Mouse (Mus musculus): Measurements from ENCODE around the gene Kremen2.
"Not testable (repeated sequence)": the region's sequence is repeated elsewhere in the genome, so short reads cannot be mapped to it uniquely, and the experiment has no call there.

The Kremen2 gene

GRCm38 (mm10) chr17:23745301-23746251 lies at the start of gene Kremen2:
Gene Kremen2, minus strand, starts transcription at chr17:23745833.
- DNase-seq (ENCODE audit: low spot score), result no peak

DNA sequence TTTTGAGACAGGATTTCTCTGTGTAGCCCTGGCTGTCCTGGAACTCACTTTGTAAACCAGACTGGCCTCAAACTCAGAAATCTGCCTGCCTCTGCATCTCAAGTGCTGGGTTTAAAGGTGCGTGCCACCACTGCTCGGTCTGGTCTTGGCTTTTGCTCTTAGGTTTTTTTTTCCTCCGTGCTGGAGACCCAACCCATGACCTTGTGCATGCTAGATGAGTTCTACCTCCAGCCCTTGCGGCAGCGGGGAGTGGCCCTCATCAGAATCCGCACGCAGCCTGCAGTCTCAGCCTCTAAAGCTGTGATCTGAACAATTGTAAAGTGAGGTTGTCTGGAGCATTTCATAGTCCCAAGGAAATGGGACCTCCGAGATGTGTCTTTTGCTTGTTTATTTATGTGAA lies 49.7 kb upstream of the Kremen2 start:
- DNase-seq (ENCODE audit: low spot score), result no peak

DNA sequence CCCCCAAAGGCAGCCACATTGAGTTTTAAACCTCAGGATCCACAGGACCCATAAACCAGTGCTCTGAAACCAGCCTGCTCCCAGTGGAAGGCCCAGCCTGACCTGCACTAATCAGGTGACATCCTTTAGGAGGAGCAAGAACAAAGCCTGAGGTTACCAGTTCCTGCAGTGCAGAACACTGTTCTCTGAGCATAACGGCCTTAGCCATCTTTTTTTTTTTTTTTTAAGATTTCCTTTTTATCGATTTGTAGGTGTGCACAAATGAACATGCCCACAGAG lies 45.4 kb upstream of the Kremen2 start:
- no peak for DNase-seq (ENCODE audit: low spot score)

GRCm38 (mm10) chr17:23790269-23791078 lies 44.8 kb upstream of the Kremen2 start, which contains the start of gene Srrm2:
Gene Srrm2, plus strand, starts transcription at chr17:23790532.
- peak; percentile 58 for DNase-seq (ENCODE audit: low spot score)

- DNase-seq (ENCODE audit: low spot score), result no peak
Measured at GRCm38 (mm10) chr17:23789749-23790268, 44.2 kb upstream of the Kremen2 start.

DNA sequence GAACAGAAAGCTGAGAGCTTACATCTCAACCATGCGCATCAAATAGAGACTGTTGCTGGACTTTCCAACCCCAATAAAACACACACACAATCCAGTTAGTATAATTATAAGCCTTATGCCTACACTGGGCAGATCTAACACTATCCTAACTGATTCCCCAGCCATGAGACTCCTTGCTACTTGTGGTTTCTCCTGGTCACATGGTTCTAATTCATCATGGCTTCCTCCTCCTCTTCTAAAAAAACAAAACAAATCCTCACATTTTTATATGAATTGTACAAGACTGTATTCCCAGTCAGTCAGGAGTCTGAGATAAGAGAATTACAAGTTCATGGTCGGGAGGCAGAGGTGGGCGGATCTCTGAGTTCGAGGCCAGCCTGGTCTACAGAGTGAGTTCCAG lies 43.3 kb upstream of the Kremen2 start:
- DNase-seq (ENCODE audit: low spot score), result no peak

- DNase-seq (ENCODE audit: low spot score), result no peak
Measured at GRCm38 (mm10) chr17:23786510-23786931, 40.9 kb upstream of the Kremen2 start.

- DNase-seq (ENCODE audit: low spot score), result peak; percentile 62
Measured at GRCm38 (mm10) chr17:23785561-23786471, 40.2 kb upstream of the Kremen2 start, which contains the start of gene Flywch2. Gene Flywch2, minus strand, starts transcription at chr17:23786081.

DNA sequence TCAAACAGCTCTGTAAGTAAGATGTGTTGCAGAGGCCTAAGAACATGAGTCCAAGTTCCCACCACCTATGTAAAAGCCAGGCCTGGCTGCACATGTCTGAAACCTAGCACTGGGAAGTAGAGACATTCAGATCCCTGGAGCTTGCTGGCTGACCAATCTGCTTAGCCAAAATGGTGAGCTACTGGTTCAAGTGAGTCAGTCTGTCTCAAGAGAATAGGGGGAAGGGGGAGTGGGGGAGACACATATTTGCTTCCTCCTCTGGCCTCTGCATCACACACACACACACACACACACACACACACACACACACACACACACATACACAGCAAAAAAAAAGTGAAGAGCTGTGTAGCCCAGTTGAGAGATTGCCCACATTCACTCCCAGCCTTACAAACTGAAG lies 37.7 kb upstream of the Kremen2 start:
- no peak for DNase-seq (ENCODE audit: low spot score)

GRCm38 (mm10) chr17:23778447-23778846 lies 32.8 kb upstream of the Kremen2 start:
- DNase-seq (ENCODE audit: low spot score), result no peak

GRCm38 (mm10) chr17:23777141-23777540 lies 31.5 kb upstream of the Kremen2 start:
- no peak for DNase-seq (ENCODE audit: low spot score)

DNA sequence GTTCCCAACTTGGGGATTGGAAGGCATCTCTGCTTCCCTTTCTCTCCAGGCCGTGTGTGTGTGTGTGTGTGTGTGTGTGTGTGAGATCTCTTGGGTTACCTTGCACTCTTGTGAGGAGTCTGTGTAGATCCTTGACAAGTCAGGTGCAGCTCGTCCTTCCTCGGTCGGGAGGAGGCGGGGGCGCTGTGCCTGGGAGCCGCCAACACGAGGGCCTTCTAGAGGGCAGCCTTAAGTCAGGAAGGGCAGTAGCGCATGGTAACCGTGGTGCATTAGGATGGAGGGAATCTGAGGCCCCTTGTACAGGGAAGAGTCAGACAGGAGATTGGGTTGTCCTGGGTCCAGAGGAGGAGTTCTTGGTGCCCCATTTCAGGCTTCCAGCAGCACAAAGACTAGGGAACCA lies 30.6 kb upstream of the Kremen2 start:
- DNase-seq (ENCODE audit: low spot score), result no peak

GRCm38 (mm10) chr17:23774090-23774489 lies 28.5 kb upstream of the Kremen2 start:
- DNase-seq (ENCODE audit: low spot score), result peak; percentile 58

DNA sequence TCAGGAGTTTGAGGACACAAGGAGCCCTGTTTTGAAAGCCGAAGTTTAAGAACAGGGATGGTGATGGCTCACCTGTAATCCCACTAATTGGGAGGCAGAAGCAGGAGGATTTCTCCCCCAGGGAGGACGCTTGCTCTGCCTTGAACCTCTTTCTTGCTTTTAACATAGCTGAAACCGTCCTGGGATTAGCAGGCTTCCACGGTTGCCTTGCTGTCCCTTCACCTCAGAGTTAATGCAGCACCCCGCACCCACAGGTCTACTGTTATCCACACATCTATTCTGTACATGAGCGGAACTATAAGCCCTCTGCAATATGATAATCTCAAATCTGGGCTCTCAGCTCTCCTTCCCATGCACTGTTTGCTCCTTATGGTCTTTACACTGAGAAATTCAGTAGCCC lies 28.0 kb upstream of the Kremen2 start:
- no peak for DNase-seq (ENCODE audit: low spot score)

- not testable (repeated sequence) for DNase-seq (ENCODE audit: low spot score)
Measured at GRCm38 (mm10) chr17:23772219-23772556, 26.6 kb upstream of the Kremen2 start.

DNA sequence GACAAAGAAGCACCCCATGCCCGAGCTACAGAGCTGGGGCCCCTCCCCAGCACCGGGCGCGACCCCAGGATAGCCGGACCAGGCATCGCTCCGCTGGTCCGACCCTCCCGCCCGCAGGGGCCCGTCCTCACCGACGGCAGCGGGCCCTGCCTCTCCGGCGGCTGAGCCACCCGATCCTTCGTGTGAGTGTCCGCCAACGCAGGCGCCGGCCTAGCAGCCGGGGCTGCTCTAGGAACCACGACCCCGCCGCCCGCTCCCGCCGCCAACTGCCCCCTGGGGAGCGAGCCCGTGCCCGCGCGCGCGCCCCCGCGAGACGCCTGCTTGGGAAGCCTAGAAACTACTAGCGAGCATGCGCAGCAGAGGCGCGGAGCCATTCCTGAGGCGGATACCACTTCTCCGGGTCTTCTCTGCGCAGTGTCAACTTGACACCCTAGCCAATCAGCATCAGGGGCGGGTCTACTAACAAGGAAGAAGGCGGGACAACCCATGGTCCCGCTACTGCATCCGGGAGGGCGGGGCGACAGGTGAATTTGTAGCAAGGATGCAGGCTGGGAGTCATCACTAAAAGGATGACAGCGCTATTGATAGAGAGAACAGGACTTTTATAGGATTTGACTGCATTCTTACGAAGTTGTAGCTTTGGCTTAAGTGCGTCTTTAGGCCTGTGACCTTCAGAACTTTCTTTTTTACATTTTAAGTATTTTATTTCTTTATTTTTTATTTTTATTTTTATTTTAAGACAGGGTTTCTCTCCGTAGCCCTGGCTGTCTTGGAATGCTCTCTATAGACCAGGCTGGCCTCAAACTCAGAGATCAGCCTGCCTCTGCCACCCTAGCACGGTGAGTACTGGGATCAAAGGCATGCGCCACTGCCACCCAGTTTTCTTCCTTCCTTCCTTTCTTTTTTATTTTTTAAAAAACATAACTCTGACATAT lies 25.9 kb upstream of the Kremen2 start, which contains the start of gene Flywch1:
TSS of gene Flywch1 (minus strand) at position 319 of the 935 bp plus-strand sequence.
- DNase-seq (ENCODE audit: low spot score), result peak; percentile 98

- DNase-seq (ENCODE audit: low spot score), result no peak
Measured at GRCm38 (mm10) chr17:23770896-23771283, 25.3 kb upstream of the Kremen2 start.

DNA sequence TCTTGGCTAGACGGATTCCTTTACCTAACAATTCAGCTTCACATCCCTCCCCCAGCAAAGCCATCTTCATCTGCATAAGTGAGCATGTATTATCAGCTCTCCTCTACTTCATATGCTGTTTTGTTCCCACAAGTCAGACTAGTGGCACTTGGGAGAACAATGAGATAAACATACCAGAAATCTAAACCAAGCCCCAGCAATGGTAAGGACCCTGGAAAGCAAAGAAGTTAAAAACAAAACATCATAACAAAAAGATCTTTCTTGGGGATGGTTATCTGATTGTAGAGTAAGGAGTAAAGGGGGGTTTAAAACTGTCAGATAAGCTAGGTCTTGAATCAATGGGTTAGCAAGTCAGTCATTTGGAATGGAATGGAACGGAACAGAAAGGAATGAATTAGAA lies 24.9 kb upstream of the Kremen2 start:
- DNase-seq (ENCODE audit: low spot score), result no peak

DNA sequence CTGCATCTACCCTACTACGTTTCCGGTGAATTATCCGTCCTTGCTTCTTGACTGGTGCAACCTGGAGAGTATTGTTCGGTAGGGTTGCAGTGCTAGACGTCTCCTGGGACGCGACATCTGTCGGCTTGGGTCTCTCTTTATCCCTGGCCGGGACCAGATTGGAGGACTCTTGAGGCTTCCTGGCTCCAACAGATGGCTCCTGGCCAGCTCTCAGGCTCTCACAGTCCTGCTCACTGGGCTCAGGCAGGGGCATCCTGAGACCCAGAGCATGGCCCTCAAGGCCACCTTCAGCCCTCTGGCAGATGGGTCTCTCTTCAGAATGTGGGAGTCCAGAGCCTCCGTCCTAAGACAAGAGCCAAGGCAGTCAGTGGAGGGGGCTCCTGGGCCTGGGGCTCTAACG lies 17.3 kb upstream of the Kremen2 start:
- no peak for DNase-seq (ENCODE audit: low spot score)

DNA sequence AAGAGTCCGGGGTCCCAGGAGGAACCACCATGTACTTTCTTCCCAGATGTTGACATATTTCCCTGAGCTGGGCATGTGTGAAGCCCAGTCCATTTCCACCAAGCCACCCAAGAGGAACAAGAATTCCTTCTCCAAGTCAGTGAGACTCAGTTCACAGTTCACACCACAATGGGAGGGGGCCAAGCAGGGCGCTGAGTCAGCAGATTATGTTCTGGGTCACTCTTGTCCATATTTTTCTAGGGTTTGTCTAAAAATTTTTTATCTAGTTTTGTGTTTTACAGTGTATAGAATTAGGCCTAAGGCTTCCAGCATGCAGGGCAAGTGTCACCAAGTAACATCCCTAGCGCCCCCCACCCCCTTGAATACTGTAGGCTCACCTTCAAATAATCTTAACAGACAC lies 15.5 kb upstream of the Kremen2 start:
- DNase-seq (ENCODE audit: low spot score), result no peak

DNA sequence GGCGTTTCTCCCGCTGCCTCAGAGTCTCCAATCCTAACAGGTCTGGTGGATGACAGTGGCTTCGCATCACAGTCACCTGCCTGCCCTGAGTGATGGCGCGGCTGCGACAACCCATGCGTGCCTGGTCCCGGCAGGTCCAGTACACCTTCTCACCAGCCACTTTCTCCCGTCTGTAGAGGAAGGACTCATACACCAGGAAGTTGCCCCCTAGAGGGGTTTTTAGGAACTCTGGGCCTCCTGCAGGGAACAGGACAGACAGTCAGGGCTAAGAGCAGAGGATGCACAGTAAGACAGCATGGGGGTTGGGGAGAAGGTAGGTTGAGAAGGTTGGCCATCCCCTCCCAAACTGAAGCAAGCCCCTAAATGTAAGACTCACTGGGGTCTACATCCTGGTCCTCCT lies 14.6 kb upstream of the Kremen2 start:
- no peak for DNase-seq (ENCODE audit: low spot score)

All from yolk sac, embryonic 10.5 days (tissue).